Mouse (Mus musculus) CH12.LX (cell line): Measurements from ENCODE around the gene Pcbp4.

Experiments
- BHLHE40 ChIP-seq: IDR thresholded peaks from 2 replicates; pipeline ENCODE4 v1.6.1; 2011; ENCODE audit warnings: mild to moderate bottlenecking, low read depth, low read length, improper control_type of control experiment
- CHD1 ChIP-seq: IDR thresholded peaks from 2 replicates; pipeline ENCODE4 v1.6.1; 2012; ENCODE audit warnings: low read depth, low read length, improper control_type of control experiment, inconsistent platforms
- CTCF ChIP-seq, 2 experiments: IDR thresholded peaks in 1 of 2; conservative IDR thresholded peaks in 1 of 2; 2 replicates each; pipeline ENCODE4 v1.5.1; 2011 to 2012; ENCODE audit warnings: low read depth in 2 of 2, low read length in 2 of 2, improper control_type of control experiment in 1 of 2, inconsistent platforms in 1 of 2, mild to moderate bottlenecking in 1 of 2, moderate library complexity in 1 of 2
- EP300 ChIP-seq: IDR thresholded peaks from 2 replicates; pipeline ENCODE4 v1.6.1; 2011; ENCODE audit warnings: low read length, improper control_type of control experiment
- ETS1 ChIP-seq: conservative IDR thresholded peaks from 2 replicates; pipeline ENCODE4 v1.6.1; 2012; ENCODE audit warnings: low read depth, mild to moderate bottlenecking, inconsistent platforms, low read length, improper control_type of control experiment, moderate library complexity
- GABPA ChIP-seq: IDR thresholded peaks from 2 replicates; pipeline ENCODE4 v1.6.1; 2012; ENCODE audit warnings: low read depth, low read length, improper control_type of control experiment, inconsistent platforms; ENCODE audit not compliant: insufficient replicate concordance
- JUND ChIP-seq: conservative IDR thresholded peaks from 2 replicates; pipeline ENCODE4 v1.6.1; 2011; ENCODE audit warnings: low read depth, low read length, improper control_type of control experiment
- MAZ ChIP-seq: IDR thresholded peaks from 2 replicates; pipeline ENCODE4 v1.6.1; 2012; ENCODE audit warnings: low read depth, mild to moderate bottlenecking, inconsistent platforms, low read length, improper control_type of control experiment, moderate library complexity
- POLR2A ChIP-seq: IDR thresholded peaks from 2 replicates; pipeline ENCODE4 v1.6.1; 2011; ENCODE audit warnings: low read depth, mild to moderate bottlenecking, improper control_type of control experiment, low read length
- SMC3 ChIP-seq: IDR thresholded peaks from 2 replicates; pipeline ENCODE4 v1.6.1; 2011; ENCODE audit warnings: low read depth, low read length, improper control_type of control experiment
- ZNF384 ChIP-seq: IDR thresholded peaks from 2 replicates; pipeline ENCODE4 v1.6.1; 2012; ENCODE audit warnings: low read depth, low read length, improper control_type of control experiment, inconsistent platforms

DNA sequence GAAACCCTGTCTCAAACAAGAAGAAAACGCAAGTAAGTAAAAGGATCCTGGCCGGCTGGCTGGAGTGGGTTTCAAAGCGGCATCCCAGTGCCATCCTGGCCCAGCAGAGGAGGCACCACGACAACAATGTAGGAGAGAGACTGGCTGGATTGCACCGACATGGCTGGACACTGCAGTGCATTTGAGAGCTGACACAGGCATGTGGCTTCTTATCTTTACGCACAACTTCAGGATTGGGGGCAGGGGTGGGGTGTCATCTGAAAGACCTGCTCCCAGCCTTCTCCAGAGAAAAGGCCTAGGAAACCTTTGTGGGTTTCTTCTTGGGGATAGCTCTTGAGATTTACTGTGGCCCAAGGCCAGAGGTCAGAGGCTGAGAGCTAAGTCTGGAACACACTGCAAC is 41.4 kb upstream of the Pcbp4 start:
- TF ChIP-seq CTCF (conservative IDR thresholded peaks at IDR 0.05 in 1 of 2, IDR thresholded peaks at IDR 0.05 in 1 of 2; ENCODE audit: low read depth in 2 of 2, low read length in 2 of 2) (no peak), ZNF384 (no peak), CHD1 (no peak), MAZ (no peak), EP300 (no peak), GABPA (no peak), BHLHE40 (no peak), POLR2A (no peak), ETS1 (no peak), SMC3 (no peak), JUND (no peak)
